Mouse (Mus musculus) ES-E14 (cell line): Measurements from ENCODE around the gene Ntn1. TPM values are rescaled to one million over a fixed set of nuclear protein-coding genes. Genes with fewer than 3 reads are reported as not detected.

ENCODE experiments used
- DNase-seq: peaks from one replicate; pipeline ENCODE4 v3.0.0-alpha.2; 2013; ENCODE audit warnings: low read depth, low spot score
- H3K27ac ChIP-seq: 2 replicates; pipeline ENCODE4 v1.5.1; 2012; ENCODE audit warnings: low read depth, mild to moderate bottlenecking, low read length, moderate library complexity, mixed read lengths; ENCODE audit not compliant: poor library complexity, insufficient read depth, severe bottlenecking
- H3K36me3 ChIP-seq: 2 replicates; pipeline ENCODE4 v1.6.1; 2012; ENCODE audit warnings: mild to moderate bottlenecking, low read length, moderate library complexity, mixed read lengths; ENCODE audit not compliant: control insufficient read depth, poor library complexity, insufficient read depth, severe bottlenecking
- H3K4me1 ChIP-seq, 2 experiments: fragments of 150-350 bp in 1 of 2; sonication (generic) in 1 of 2; 2 replicates each; pipeline ENCODE4 v1.6.1; 2012; ENCODE audit warnings: low read length in 2 of 2, mild to moderate bottlenecking in 1 of 2, mixed read lengths in 1 of 2; ENCODE audit not compliant: control insufficient read depth in 2 of 2, insufficient read depth in 2 of 2, poor library complexity in 1 of 2
- H3K4me3 ChIP-seq, 2 experiments: fragments of 150-350 bp in 1 of 2; sonication (generic) in 1 of 2; 2 replicates each; pipeline ENCODE4 v1.5.1; 2012; ENCODE audit warnings: low read length in 2 of 2, low read depth in 1 of 2, mild to moderate bottlenecking in 1 of 2, mixed read lengths in 1 of 2; ENCODE audit not compliant: insufficient read depth in 1 of 2, poor library complexity in 1 of 2, severe bottlenecking in 1 of 2
- H3K9ac ChIP-seq: 2 replicates; pipeline ENCODE4 v1.6.1; 2012; ENCODE audit warnings: low read depth, mild to moderate bottlenecking, low read length, mixed read lengths; ENCODE audit not compliant: poor library complexity, insufficient read depth, severe bottlenecking
- H3K9me3 ChIP-seq: fragments of 150-350 bp; sonication (generic); 2 replicates; pipeline ENCODE4 v1.6.1; 2012; ENCODE audit warnings: low read depth, mild to moderate bottlenecking, low read length; ENCODE audit not compliant: control insufficient read depth, insufficient read depth
- CHD2 ChIP-seq: IDR thresholded peaks from 2 replicates; pipeline ENCODE4 v1.6.1; 2014; ENCODE audit warnings: mild to moderate bottlenecking, low read depth, low read length, inconsistent platforms
- HCFC1 ChIP-seq: IDR thresholded peaks from 2 replicates; pipeline ENCODE4 v1.6.1; 2012; ENCODE audit warnings: low read length, inconsistent platforms, borderline replicate concordance; ENCODE audit not compliant: insufficient read depth
- MAFK ChIP-seq: IDR thresholded peaks from 2 replicates; pipeline ENCODE4 v1.6.1; 2014; ENCODE audit warnings: mild to moderate bottlenecking, low read depth, low read length, inconsistent platforms; ENCODE audit not compliant: insufficient read depth
- ZC3H11A ChIP-seq: IDR thresholded peaks from 2 replicates; pipeline ENCODE4 v1.6.1; 2012; ENCODE audit warnings: low read depth, mild to moderate bottlenecking, inconsistent platforms, low read length, borderline replicate concordance
- ZNF384 ChIP-seq: IDR thresholded peaks from 2 replicates; pipeline ENCODE4 v1.6.1; 2012; ENCODE audit warnings: low read depth, low read length, inconsistent platforms
- in situ Hi-C, 2 experiments: fragments of 600-800 bp; cut with MboI; formaldehyde crosslinking; loops; one replicate each; pipeline ENCODE4 v1.15.1; 2025; ENCODE audit warnings: low sequenced_read_pairs in 2 of 2, inconsistent platforms in 1 of 2; ENCODE audit not compliant: unreplicated experiment in 2 of 2
- total RNA-seq: library from RNA; depleted of rRNA; stranded (reverse); fragments of 300-350 nt; gene quantifications from 2 replicates; pipeline ENCODE4 v1.2.3, GENCODE M21; 2012

Ntn1 gene
- total RNA-seq, 1 experiment, result 22.6 TPM

- Histone ChIP-seq H3K9ac (no peak overlapping the region), H3K27ac (no peak overlapping the region), H3K9me3 (no peaks in the 10 kb centered on the region), H3K36me3 (no peaks in the 10 kb centered on the region), H3K4me3 (no peak overlapping the region), H3K4me1 (peaks cover 0 to 7% of the 10 kb centered on the region in 2 experiments; a peak in 1 of 4 replicates)
- no peak for DNase-seq
- TF ChIP-seq CHD2, result no peak
- TF ChIP-seq ZC3H11A, result no peak
- no peak for TF ChIP-seq ZNF384
- TF ChIP-seq MAFK, result no peak
- TF ChIP-seq HCFC1, result no peak
- in situ Hi-C loops, result no loop called here
These were observed 201.9 kb downstream of the Ntn1 start for GRCm38 (mm10) chr11:68198696-68199095.

GRCm38 (mm10) chr11:68197471-68197870 is 203.2 kb downstream of the Ntn1 start:
- Histone ChIP-seq H3K4me3 (no peak overlapping the region), H3K9me3 (no peaks in the 10 kb centered on the region), H3K36me3 (no peaks in the 10 kb centered on the region), H3K9ac (no peak overlapping the region), H3K4me1 (peaks cover 0 to 7% of the 10 kb centered on the region in 2 experiments; a peak in 1 of 4 replicates), H3K27ac (no peak overlapping the region)
- TF ChIP-seq HCFC1 (no peak), MAFK (no peak), ZC3H11A (no peak), CHD2 (no peak)
- DNase-seq, result no peak
- in situ Hi-C loops, result no loop called here

- Histone ChIP-seq H3K4me1 (peaks cover 0 to 7% of the 10 kb centered on the region in 2 experiments; a peak in 1 of 4 replicates), H3K4me3 (no peak overlapping the region), H3K9ac (no peak overlapping the region), H3K27ac (no peak overlapping the region), H3K9me3 (no peaks in the 10 kb centered on the region), H3K36me3 (no peaks in the 10 kb centered on the region)
- no peak for DNase-seq
- in situ Hi-C loops, result no loop called here
- TF ChIP-seq ZC3H11A, result no peak
- TF ChIP-seq CHD2, result no peak
- no peak for TF ChIP-seq MAFK
- TF ChIP-seq ZNF384, result no peak
- no peak for TF ChIP-seq HCFC1
These were observed 204.1 kb downstream of the Ntn1 start for GRCm38 (mm10) chr11:68196566-68196965.

GRCm38 (mm10) chr11:68195693-68196176 is 204.9 kb downstream of the Ntn1 start:
- TF ChIP-seq ZC3H11A, result no peak
- TF ChIP-seq ZNF384, result no peak
- no peak for TF ChIP-seq HCFC1
- no peak for TF ChIP-seq MAFK
- TF ChIP-seq CHD2, result no peak

GRCm38 (mm10) chr11:68195168-68195567 is 205.5 kb downstream of the Ntn1 start:
- H3K4me3 ChIP-seq, result no peak overlapping the region
- H3K4me1 ChIP-seq, result peaks cover 0 to 7% of the 10 kb centered on the region in 2 experiments; a peak in 1 of 4 replicates
- no peak overlapping the region for H3K27ac ChIP-seq
- in situ Hi-C loops, result no loop called here
- H3K36me3 ChIP-seq, result no peaks in the 10 kb centered on the region
- no peak for DNase-seq
- no peak overlapping the region for H3K9ac ChIP-seq
- TF ChIP-seq ZC3H11A (no peak), HCFC1 (no peak), CHD2 (no peak), ZNF384 (no peak), MAFK (no peak)
- H3K9me3 ChIP-seq, result no peaks in the 10 kb centered on the region

More at GRCm38 (mm10) chr11:68195693-68196176, 204.9 kb downstream of the Ntn1 start:
- H3K27ac ChIP-seq, result no peak overlapping the region
- H3K4me3 ChIP-seq, result no peak overlapping the region
- in situ Hi-C loops, result no loop called here
- no peak overlapping the region for H3K9ac ChIP-seq
- DNase-seq, result no peak
- no peaks in the 10 kb centered on the region for H3K9me3 ChIP-seq
- no peaks in the 10 kb centered on the region for H3K36me3 ChIP-seq
- H3K4me1 ChIP-seq, result peaks cover 0 to 7% of the 10 kb centered on the region in 2 experiments; a peak in 1 of 4 replicates
